Mouse (Mus musculus) forebrain, postnatal 0 days (tissue): ENCODE data around the gene Fndc7. TPM values are rescaled to one million over a fixed set of nuclear protein-coding genes. Genes with fewer than 3 reads are reported as not detected.
"Not testable (repeated sequence)": the region's sequence is repeated elsewhere in the genome, so short reads cannot be mapped to it uniquely, and the experiment has no call there.

ENCODE experiments used
- ATAC-seq: fragments of 200-750 bp; cut with Nextera tagmentation; 2 replicates; pipeline ENCODE4 v1.8.0; 2017; ENCODE audit warnings: mild to moderate bottlenecking, moderate library complexity
- DNase-seq: peaks from one replicate; pipeline ENCODE4 v3.0.0-alpha.2; 2015
- H3K27ac ChIP-seq: fragments of 300-500 bp; sonication (generic); 2 replicates; pipeline ENCODE4 v1.5.1; 2014; ENCODE audit warnings: low read depth, mild to moderate bottlenecking, antibody characterized with exemption, low read length, moderate library complexity, mixed read lengths
- H3K27me3 ChIP-seq: fragments of 300-500 bp; sonication (generic); 2 replicates; pipeline ENCODE4 v1.6.1; 2014; ENCODE audit warnings: mild to moderate bottlenecking, low read length, mixed read lengths; ENCODE audit not compliant: insufficient read depth
- H3K36me3 ChIP-seq: fragments of 300-500 bp; sonication (generic); 2 replicates; pipeline ENCODE4 v1.6.1; 2014; ENCODE audit warnings: mild to moderate bottlenecking, moderate library complexity; ENCODE audit not compliant: insufficient read depth
- H3K4me1 ChIP-seq: fragments of 300-500 bp; sonication (generic); 2 replicates; pipeline ENCODE4 v1.6.1; 2014; ENCODE audit warnings: antibody characterized with exemption; ENCODE audit not compliant: insufficient read depth
- H3K4me2 ChIP-seq: fragments of 300-500 bp; sonication (generic); 2 replicates; pipeline ENCODE4 v1.6.1; 2014; ENCODE audit warnings: low read depth, mild to moderate bottlenecking, moderate library complexity
- H3K4me3 ChIP-seq: fragments of 300-500 bp; sonication (generic); 2 replicates; pipeline ENCODE4 v1.5.1; 2014; ENCODE audit warnings: low read depth, low read length, mixed read lengths
- H3K9ac ChIP-seq: fragments of 300-500 bp; sonication (generic); 2 replicates; pipeline ENCODE4 v1.6.1; 2014; ENCODE audit warnings: mild to moderate bottlenecking
- H3K9me3 ChIP-seq: fragments of 300-500 bp; sonication (generic); 2 replicates; pipeline ENCODE4 v1.6.1; 2016; ENCODE audit warnings: low read length
- CTCF ChIP-seq: sonication (generic); IDR thresholded peaks from 2 replicates; pipeline ENCODE4 v1.5.1; 2016; ENCODE audit warnings: antibody characterized with exemption, control low read depth, low read depth
- WGBS: fragments of 180-500 bp; shearing (Covaris S2); extraction: QIAGEN DNeasy Blood & Tissue Kit; methylation state at CpG from one replicate; pipeline ENCODE4 v1.1.7; 2014; 5-methylcytosine and 5-hydroxymethylcytosine counted together
- polyA plus RNA-seq: library from polyadenylated mRNA; unstranded; fragments of >200 nt; fragmentation: Nextera tagmentation; extraction: Ambion mirVana; gene quantifications from 2 replicates; pipeline ENCODE4 v1.2.1, GENCODE M21; 2015
- total RNA-seq: library from RNA; depleted of rRNA; stranded (reverse); fragments of >200 nt; gene quantifications from 2 replicates; pipeline ENCODE4 v1.2.3, GENCODE M21; 2014

Fndc7 gene
- total and polyA plus RNA-seq, 2 experiments from 2014 or later = 0.24 TPM; not detected in 1

- 81% methylated on average over 1 of the region's 1 CpGs for WGBS
- DNase-seq = no peak
- no peak for ATAC-seq
- H3K27me3 ChIP-seq = no peaks in the 10 kb centered on the region
- no peak for TF ChIP-seq CTCF
- no peaks in the 10 kb centered on the region for H3K4me1 ChIP-seq
- H3K36me3 ChIP-seq = no peaks in the 10 kb centered on the region
- H3K4me3 ChIP-seq = no peak overlapping the region
- no peak overlapping the region for H3K9ac ChIP-seq
- H3K9me3 ChIP-seq = no peaks in the 10 kb centered on the region
- no peak overlapping the region for H3K4me2 ChIP-seq
- no peak overlapping the region for H3K27ac ChIP-seq
Measured at GRCm38 (mm10) chr3:108892080-108892479, 2.3 kb upstream of the Fndc7 start.

- WGBS = 98% methylated on average over 3 of the region's 3 CpGs
- 0 out of 2 replicates have a peak, but pooled peaks cover 2% of the 10 kb centered on the region for H3K4me1 ChIP-seq
- no peaks in the 10 kb centered on the region for H3K27me3 ChIP-seq
- no peak overlapping the region for H3K27ac ChIP-seq
- no peaks in the 10 kb centered on the region for H3K36me3 ChIP-seq
- no peak for ATAC-seq
- no peak overlapping the region for H3K4me3 ChIP-seq
- H3K9me3 ChIP-seq = no peaks in the 10 kb centered on the region
- H3K9ac ChIP-seq = no peak overlapping the region
- no peak for TF ChIP-seq CTCF
- DNase-seq = no peak
- H3K4me2 ChIP-seq = no peak overlapping the region
Measured at GRCm38 (mm10) chr3:108887618-108887975, 2.2 kb downstream of the Fndc7 start.

GRCm38 (mm10) chr3:108886934-108887617 lies 2.7 kb downstream of the Fndc7 start:
- no peaks in the 10 kb centered on the region for H3K9me3 ChIP-seq
- 0 out of 2 replicates have a peak, but pooled peaks cover 2% of the 10 kb centered on the region for H3K4me1 ChIP-seq
- no peak for TF ChIP-seq CTCF
- H3K36me3 ChIP-seq = no peaks in the 10 kb centered on the region
- H3K4me3 ChIP-seq = no peak overlapping the region
- H3K9ac ChIP-seq = no peak overlapping the region
- ATAC-seq (no peak), DNase-seq (no peak)
- no peak overlapping the region for H3K27ac ChIP-seq
- H3K27me3 ChIP-seq = no peaks in the 10 kb centered on the region
- WGBS = 68% methylated on average over 12 of the region's 12 CpGs
- no peak overlapping the region for H3K4me2 ChIP-seq

- Histone ChIP-seq H3K27me3 (no peaks in the 10 kb centered on the region), H3K9ac (no peak overlapping the region), H3K4me3 (no peak overlapping the region), H3K4me1 (0 out of 2 replicates have a peak, but pooled peaks cover 2% of the 10 kb centered on the region), H3K9me3 (no peaks in the 10 kb centered on the region), H3K36me3 (no peaks in the 10 kb centered on the region), H3K4me2 (no peak overlapping the region), H3K27ac (no peak overlapping the region)
- WGBS = 54% methylated on average over 9 of the region's 9 CpGs
- DNase-seq (no peak), ATAC-seq (no peak)
- no peak for TF ChIP-seq CTCF
Measured at GRCm38 (mm10) chr3:108885686-108886530, 3.9 kb downstream of the Fndc7 start.

GRCm38 (mm10) chr3:108884706-108885289 lies 5.0 kb downstream of the Fndc7 start:
- no peak for ATAC-seq
- Histone ChIP-seq H3K4me1 (0 out of 2 replicates have a peak, but pooled peaks cover 2% of the 10 kb centered on the region), H3K9ac (no peak overlapping the region), H3K36me3 (no peaks in the 10 kb centered on the region), H3K27ac (no peak overlapping the region), H3K4me3 (no peak overlapping the region), H3K9me3 (no peaks in the 10 kb centered on the region), H3K4me2 (no peak overlapping the region), H3K27me3 (no peaks in the 10 kb centered on the region)
- no peak for DNase-seq
- no peak for TF ChIP-seq CTCF
- 37% methylated on average over 8 of the region's 8 CpGs for WGBS

- no peaks in the 10 kb centered on the region for H3K9me3 ChIP-seq
- 82% methylated on average over 2 of the region's 2 CpGs for WGBS
- H3K36me3 ChIP-seq = no peaks in the 10 kb centered on the region
- H3K4me2 ChIP-seq = no peak overlapping the region
- no peaks in the 10 kb centered on the region for H3K27me3 ChIP-seq
- TF ChIP-seq CTCF = no peak
- H3K27ac ChIP-seq = peak overlapping the region; percentile 29; the same call in 1 of the 2 replicates
- ATAC-seq (peak; percentile 38; the same call in 1 of the 2 replicates), DNase-seq (peak; percentile 52)
- no peak overlapping the region for H3K9ac ChIP-seq
- H3K4me3 ChIP-seq = no peak overlapping the region
- H3K4me1 ChIP-seq = 0 out of 2 replicates have a peak, but pooled peaks cover 2% of the 10 kb centered on the region
Measured at GRCm38 (mm10) chr3:108883067-108883466, 6.7 kb downstream of the Fndc7 start.

GRCm38 (mm10) chr3:108881873-108882272 lies 7.9 kb downstream of the Fndc7 start:
- not testable (repeated sequence) for ATAC-seq, DNase-seq, H3K36me3 ChIP-seq, H3K9ac ChIP-seq, H3K9me3 ChIP-seq, H3K4me2 ChIP-seq, H3K4me1 ChIP-seq, H3K4me3 ChIP-seq, H3K27me3 ChIP-seq, H3K27ac ChIP-seq
- WGBS = 27% methylated on average over 4 of the region's 4 CpGs
